In genomic region chr6:137980905-137981696, GRCm38 (mm10) we compare ENCODE assay signal across 11 mouse cellular contexts.
DNase-seq lines count a peak whose midpoint lies in the region; ATAC-seq and TF ChIP-seq lines count a peak whose summit lies in the region.
"Had no signal": no experiment of that assay in that cellular context is flagged by ENCODE, and none has a peak within 500 bp of the region (broad histone marks: within the 10 kb centered on the region; RNA-seq: fewer than 3 reads in every experiment).

No protein-coding gene starts in this region.

- H3K4me1 ChIP-seq in heart, postnatal 0 days (ENCODE audit: control insufficient read depth, insufficient read depth): no peaks in the 10 kb centered on the region
- no peaks in the 10 kb centered on the region for H3K4me1 ChIP-seq in midbrain, embryonic 11.5 days (ENCODE audit: control insufficient read depth, insufficient read depth, low read length)
- H3K4me1 ChIP-seq in midbrain, embryonic 15.5 days: no peaks in the 10 kb centered on the region
- H3K4me1 ChIP-seq in forebrain, embryonic 12.5 days: peaks cover 26% of the 10 kb centered on the region

- DNase-seq in heart, postnatal 0 days (ENCODE audit: low spot score): no peak
- no peak for DNase-seq in heart, postnatal 14 days
- no peak for DNase-seq in midbrain, embryonic 11.5 days (ENCODE audit: low spot score, missing footprints)
- DNase-seq in retina, embryonic 14.5 days (ENCODE audit: low spot score): peak; percentile 50
- no peak for DNase-seq in liver
- no peak for DNase-seq in T-cell, adult 2 months (ENCODE audit: low spot score)
- DNase-seq: adrenal gland, postnatal 36 days; gastrocnemius, postnatal 10 days had no signal

- no peak overlapping the region for H3K4me2 ChIP-seq in heart, postnatal 0 days (ENCODE audit: low read depth, low read length)
- H3K4me2 ChIP-seq in midbrain, embryonic 11.5 days: no peak overlapping the region
- H3K4me2 ChIP-seq in midbrain, embryonic 15.5 days: no peak overlapping the region
- H3K4me2 ChIP-seq in forebrain, embryonic 12.5 days: no peak overlapping the region

- 71% methylated on average over 10 of the region's 10 CpGs for whole genome bisulfite sequencing in heart, postnatal 0 days
- 81% methylated on average over 10 of the region's 10 CpGs for WGBS in midbrain, embryonic 11.5 days
- WGBS in midbrain, embryonic 15.5 days: 80% methylated on average over 10 of the region's 10 CpGs
- 75% methylated on average over 10 of the region's 10 CpGs for WGBS in forebrain, embryonic 12.5 days

- no peak overlapping the region for H3K27ac ChIP-seq in heart, postnatal 0 days (ENCODE audit: low read depth)
- H3K27ac ChIP-seq in midbrain, embryonic 11.5 days (ENCODE audit: low read depth, low read length): no peak overlapping the region
- H3K27ac ChIP-seq in midbrain, embryonic 15.5 days: no peak overlapping the region
- H3K27ac ChIP-seq in forebrain, embryonic 12.5 days: peak overlapping the region; percentile 81; the same call in 1 of the 2 replicates

- ATAC-seq in heart, postnatal 0 days (ENCODE audit: insufficient read depth, low read depth): no peak
- peak; percentile 46; the same call in 1 of the 2 replicates for ATAC-seq in midbrain, embryonic 11.5 days (ENCODE audit: low FRiP score)
- ATAC-seq in midbrain, embryonic 15.5 days (replicated peaks): no peak; the same call in 1 of the 2 replicates
- ATAC-seq in forebrain, embryonic 12.5 days (ENCODE audit: low FRiP score): 0 out of 2 replicates have a peak, but pooled peaks have one; percentile 18

- H3K9ac ChIP-seq in heart, postnatal 0 days (replicated peaks; ENCODE audit: low read depth, low read length): no peak overlapping the region
- no peak overlapping the region for H3K9ac ChIP-seq in midbrain, embryonic 11.5 days (ENCODE audit: low read length)
- no peak overlapping the region for H3K9ac ChIP-seq in midbrain, embryonic 15.5 days
- H3K9ac ChIP-seq in forebrain, embryonic 12.5 days: no peak overlapping the region

- no peaks in the 10 kb centered on the region for H3K27me3 ChIP-seq in heart, postnatal 0 days (ENCODE audit: control insufficient read depth, insufficient read depth, low read length)
- no peaks in the 10 kb centered on the region for H3K27me3 ChIP-seq in midbrain, embryonic 11.5 days (ENCODE audit: control insufficient read depth, insufficient read depth, low read length)
- H3K27me3 ChIP-seq in midbrain, embryonic 15.5 days (replicated peaks): no peaks in the 10 kb centered on the region
- no peaks in the 10 kb centered on the region for H3K27me3 ChIP-seq in forebrain, embryonic 12.5 days
- H3K27me3 ChIP-seq: CH12.LX had no signal

- no peak for TF ChIP-seq EP300 in heart, postnatal 0 days (IDR thresholded peaks at IDR 0.05; ENCODE audit: low read depth)

- no peaks in the 10 kb centered on the region for H3K9me3 ChIP-seq in heart, postnatal 0 days (replicated peaks; ENCODE audit: control insufficient read depth, low read length)
- H3K9me3 ChIP-seq in midbrain, embryonic 11.5 days (ENCODE audit: control insufficient read depth, low read length): no peaks in the 10 kb centered on the region
- no peaks in the 10 kb centered on the region for H3K9me3 ChIP-seq in midbrain, embryonic 15.5 days
- H3K9me3 ChIP-seq in forebrain, embryonic 12.5 days: no peaks in the 10 kb centered on the region

- TF ChIP-seq CTCF in heart, postnatal 0 days (IDR thresholded peaks at IDR 0.05; ENCODE audit: low read depth): peak; percentile 38

- no peak overlapping the region for H3K4me3 ChIP-seq in heart, postnatal 0 days (ENCODE audit: low read depth, low read length)
- no peak overlapping the region for H3K4me3 ChIP-seq in midbrain, embryonic 11.5 days (ENCODE audit: low read depth, low read length)
- H3K4me3 ChIP-seq in midbrain, embryonic 15.5 days: no peak overlapping the region
- H3K4me3 ChIP-seq in forebrain, embryonic 12.5 days (replicated peaks): no peak overlapping the region

- H3K36me3 ChIP-seq in heart, postnatal 0 days (replicated peaks; ENCODE audit: control insufficient read depth, insufficient read depth, low read length): no peaks in the 10 kb centered on the region
- no peaks in the 10 kb centered on the region for H3K36me3 ChIP-seq in midbrain, embryonic 11.5 days (ENCODE audit: control insufficient read depth, insufficient read depth, low read length)
- no peaks in the 10 kb centered on the region for H3K36me3 ChIP-seq in midbrain, embryonic 15.5 days (replicated peaks)
- H3K36me3 ChIP-seq in forebrain, embryonic 12.5 days (replicated peaks): no peaks in the 10 kb centered on the region

- intact Hi-C loops in heart, postnatal 14 days (cut with DNase I): no loop called here

Comparison
In these comparisons a context has a peak if more than half of its experiments do, and no peak if none do; other contexts are left out.
1. ATAC-seq: peak in midbrain, embryonic 11.5 days (single experiment) and forebrain, embryonic 12.5 days (single experiment); none in heart, postnatal 0 days (single experiment) and midbrain, embryonic 15.5 days (single experiment).